Mouse (Mus musculus) retina, adult 2 months (tissue): Measurements from ENCODE around the gene Nod1.
"Not testable (repeated sequence)": the region's sequence is repeated elsewhere in the genome, so short reads cannot be mapped to it uniquely, and the experiment has no call there.

Experiments
- DNase-seq: peaks from one replicate; pipeline ENCODE4 v3.0.0-alpha.2; 2012; ENCODE audit warnings: low read depth, low spot score

Nod1 gene

DNA sequence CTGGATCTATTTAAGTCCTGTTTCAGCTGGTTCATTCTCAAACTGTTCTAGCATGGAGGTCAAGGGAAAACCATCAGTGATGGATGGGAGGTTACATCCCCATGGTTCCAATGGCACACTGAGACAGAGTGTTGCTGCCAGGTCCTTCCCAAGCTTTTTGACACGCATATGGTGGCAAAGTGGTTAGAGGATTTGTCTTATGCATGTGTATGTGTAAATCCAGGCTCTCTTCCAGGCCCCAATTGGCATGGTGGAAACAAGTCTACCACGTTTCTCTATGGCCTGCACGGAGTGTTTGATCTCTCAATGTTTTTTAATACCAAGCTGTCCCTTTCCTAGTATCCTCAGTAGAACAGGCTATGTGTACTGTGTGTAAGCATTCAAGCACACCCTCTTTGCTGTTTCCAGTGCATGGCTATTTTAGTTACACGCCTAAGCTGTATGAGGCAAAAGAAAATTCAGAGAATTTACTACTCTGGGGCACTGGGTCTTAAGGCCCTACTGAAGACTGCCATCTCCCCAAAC lies 11.2 kb upstream of the Nod1 start:
- DNase-seq = no peak

GRCm38 (mm10) chr6:54979426-54979825 lies 7.0 kb upstream of the Nod1 start:
- no peak for DNase-seq

DNA sequence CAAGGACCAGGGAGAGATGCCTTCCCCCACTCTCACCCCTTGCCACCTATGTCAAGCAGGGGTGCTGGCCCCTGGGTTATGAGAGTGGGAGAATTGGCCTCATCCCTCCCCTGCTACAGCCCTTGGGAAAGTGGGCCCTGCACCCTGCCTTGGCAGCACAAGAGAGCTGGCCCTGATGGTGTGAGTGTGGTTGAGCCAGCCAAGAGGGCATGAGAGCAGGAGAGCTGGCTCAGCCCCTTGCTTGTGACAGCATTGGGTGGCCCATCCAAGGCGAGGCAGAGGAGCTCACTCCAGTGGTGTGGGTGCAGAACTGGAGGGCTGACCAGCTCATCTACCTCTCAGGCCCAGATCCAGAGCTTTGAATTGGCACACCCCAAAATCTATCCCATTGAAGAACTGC lies 3.2 kb upstream of the Nod1 start:
- DNase-seq = no peak

- no peak for DNase-seq
These were observed 2.1 kb upstream of the Nod1 start for GRCm38 (mm10) chr6:54974501-54974900.

DNA sequence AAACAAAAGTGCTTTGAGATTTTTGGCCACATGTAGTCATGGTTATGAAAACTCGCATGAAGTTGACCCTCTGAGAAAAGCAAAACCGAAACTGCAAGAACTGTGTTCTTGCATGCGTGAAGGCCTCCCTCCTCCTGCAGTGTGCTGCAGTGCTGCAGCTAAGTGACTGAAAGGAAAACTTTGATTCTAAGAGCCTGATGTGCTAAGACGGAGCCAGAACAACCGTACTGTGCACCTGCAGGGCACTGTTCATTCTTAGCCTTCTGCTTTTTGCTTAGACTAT lies 458 bp upstream of the Nod1 start:
- no peak for DNase-seq

DNA sequence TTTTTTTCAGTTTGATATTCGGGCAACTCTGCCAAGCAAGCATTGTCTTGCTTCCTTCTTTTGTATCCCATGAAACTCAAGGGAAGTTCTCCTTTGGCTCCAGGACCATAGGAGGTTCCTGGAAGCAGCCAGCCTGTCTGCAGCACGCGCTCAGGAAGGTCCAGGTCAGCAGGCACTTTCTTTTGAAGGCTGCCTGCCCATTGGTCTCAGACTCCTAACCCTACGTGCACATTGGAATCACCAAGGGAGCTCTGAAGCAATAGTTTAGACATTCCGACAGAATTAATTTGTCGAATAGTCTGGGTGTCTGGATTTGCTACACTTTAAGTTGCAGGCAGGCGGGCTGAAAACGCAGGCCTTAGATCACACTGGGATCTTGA lies 691 bp downstream of the Nod1 start:
- DNase-seq = no peak

DNA sequence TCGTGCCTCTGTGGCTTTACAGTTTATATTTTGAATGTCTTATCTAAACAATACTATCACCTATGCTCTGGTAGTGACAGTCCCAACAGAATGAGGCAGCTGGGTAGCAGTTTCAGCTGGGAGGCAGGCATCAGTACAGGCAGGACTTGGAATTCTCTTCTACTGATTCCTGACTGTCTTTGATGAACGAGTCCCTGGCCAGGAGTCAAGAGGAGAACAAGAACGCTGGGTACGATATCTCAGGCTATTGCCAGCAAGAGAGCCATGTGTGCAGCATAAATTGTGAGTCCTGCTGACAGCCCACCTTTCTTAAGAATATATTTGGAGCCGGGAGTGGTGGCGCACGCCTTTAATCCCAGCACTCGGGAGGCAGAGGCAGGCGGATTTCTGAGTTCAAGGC lies 1.9 kb downstream of the Nod1 start:
- no peak for DNase-seq

DNA sequence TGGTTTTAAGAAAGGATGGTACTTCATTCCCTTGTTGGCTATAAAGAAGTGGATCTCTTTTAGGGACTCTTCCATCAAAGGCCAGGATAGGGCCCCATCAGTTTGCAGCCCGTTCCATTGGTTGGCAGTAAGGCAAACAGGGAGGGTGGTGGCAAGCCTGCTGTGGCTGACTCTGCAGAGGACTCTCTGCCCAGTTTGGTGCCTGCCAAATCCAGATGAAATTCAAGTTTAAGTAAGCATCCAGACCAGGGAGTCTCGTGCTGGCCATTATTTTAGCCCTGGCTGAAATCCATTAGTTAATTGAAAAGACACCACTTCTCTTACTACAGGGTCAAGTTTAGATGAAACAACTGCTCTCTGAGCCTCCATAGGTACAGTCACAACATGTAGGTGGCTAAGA lies 2.6 kb downstream of the Nod1 start:
- no peak for DNase-seq

DNA sequence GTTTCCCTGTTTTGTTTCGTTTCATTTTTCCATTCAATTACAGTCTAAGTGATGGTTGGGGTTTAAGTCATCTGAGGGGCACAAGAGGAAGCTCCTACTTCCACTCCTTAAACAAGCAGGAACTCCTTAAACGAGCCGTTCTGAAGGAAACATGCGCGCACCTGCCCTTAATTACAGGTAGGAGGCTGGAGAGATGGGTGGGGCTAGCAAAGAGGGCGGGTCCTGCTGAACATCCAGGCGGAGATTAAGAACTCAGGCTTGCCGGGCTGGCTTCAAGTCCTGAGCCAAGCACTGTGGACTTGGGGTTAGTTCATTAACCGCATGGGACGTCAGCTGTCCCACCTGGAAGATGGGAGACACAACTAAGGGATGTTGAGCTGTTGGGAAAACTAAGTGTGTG lies 4.8 kb downstream of the Nod1 start:
- DNase-seq = no peak

DNA sequence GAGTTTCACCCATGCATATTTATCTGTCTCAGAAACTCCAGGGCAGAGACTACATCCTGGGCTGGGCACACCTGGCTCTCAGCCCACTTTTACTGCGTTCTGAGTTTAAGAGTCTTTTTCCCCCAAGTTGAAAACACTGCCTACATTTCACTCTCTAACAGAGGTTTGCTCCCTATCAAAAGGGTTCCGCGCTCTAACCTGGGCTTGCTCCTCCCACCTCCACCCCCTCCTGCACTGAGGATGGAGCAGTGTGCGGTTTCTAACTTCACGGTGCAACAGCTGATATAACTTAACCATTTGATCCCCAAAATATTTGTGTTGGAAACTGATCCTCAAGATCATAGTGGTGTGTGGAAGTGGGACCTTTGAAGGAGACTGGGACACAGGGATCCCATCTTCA lies 7.2 kb downstream of the Nod1 start:
- no peak for DNase-seq

- DNase-seq = no peak
These were observed 7.7 kb downstream of the Nod1 start for GRCm38 (mm10) chr6:54964755-54965154.

- no peak for DNase-seq
These were observed 8.8 kb downstream of the Nod1 start for GRCm38 (mm10) chr6:54963599-54963998.

GRCm38 (mm10) chr6:54957655-54958054 lies 14.8 kb downstream of the Nod1 start:
- DNase-seq = no peak

DNA sequence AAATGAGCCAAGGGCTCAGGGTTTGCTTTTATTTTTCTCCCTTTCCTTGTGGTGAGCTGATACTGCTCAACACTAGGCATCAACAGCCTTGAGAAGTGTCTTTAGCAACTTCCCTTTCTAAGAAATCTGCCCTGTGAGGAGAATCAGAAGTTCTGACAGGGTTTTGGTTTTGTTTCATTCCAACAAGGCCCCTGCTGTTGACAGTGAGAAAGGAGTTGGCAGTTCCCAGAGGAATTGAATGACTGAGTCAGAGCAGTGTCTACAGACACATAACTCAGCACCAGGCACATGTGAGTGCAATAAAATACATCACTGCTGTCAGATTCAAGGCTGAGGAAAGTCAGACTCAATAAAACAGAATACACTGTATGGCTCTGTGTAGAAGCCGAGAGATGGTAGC lies 16.0 kb downstream of the Nod1 start:
- no peak for DNase-seq

DNA sequence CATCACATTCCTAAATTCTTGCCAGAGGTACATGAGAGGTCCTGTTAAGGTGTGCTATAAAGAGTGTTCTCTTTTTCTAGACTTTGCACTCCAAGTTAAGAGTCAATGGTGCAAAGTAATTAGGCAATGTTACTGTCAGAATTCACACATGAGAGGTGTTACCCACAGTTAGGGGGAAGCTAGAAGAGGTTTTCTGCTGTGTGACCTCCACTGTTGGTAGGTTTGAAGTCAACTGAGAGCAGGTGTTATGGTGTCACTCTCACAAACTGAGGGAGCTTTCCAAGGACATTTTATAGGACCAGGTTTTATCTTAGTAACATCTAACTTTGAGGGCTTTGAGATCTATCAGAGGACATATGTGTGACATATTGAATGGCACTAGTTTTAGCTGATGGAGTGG lies 16.5 kb downstream of the Nod1 start:
- no peak for DNase-seq

DNA sequence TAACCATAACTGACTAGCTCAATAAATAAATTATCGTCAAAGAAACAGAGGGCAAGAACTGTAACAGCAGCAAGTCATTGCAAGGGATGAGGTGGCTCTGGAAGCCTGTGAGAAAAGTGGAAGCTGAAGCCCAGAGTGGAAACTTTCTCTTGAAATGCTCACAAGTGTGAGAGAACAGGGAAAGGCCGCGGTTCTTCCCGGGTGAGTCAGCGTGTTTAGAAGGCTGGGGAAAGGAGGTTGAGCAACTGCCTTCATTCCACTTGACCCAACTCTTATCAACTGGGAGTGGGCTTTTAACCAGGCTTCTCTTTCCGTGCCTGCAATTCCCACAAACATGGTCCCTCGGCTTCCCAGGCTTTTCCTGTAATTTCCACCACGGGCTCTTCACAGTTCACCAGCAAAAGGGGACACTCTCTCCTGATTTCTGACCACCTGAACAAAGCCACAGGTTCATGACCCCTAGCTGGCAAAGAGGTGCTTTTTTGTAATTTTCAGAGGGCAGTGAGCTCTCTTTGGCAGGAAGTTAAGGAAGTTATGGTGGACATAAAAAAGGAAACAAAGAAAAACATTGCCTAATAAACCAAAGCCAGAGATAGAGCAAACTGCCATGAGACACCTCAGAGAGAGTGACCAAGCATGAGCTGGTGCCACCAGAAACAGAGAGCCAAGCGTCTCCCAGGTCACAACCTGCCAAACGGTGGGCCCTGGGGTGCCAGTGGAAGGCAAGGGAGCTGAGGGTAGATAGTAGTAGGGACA lies 17.6 kb downstream of the Nod1 start:
- no peak for DNase-seq

DNA sequence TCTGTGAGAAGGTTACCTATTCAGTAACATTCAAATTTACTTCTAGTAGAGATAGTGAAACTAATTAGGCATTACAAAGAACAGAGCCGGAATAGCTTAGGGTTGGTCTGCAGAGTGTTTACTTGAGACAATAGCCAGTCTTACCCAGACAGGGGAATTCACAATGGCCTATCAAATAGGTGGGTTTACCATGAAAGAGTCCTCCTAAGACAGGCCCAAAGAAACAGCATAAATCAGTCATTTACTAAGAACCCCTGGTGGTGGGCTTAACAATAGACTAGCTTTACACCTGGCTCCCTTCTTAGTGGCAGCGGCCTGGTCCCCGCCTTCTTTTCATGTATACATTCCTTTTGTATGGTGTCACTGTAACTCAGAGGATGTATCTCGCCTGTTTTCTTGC lies 19.0 kb downstream of the Nod1 start:
- not testable (repeated sequence) for DNase-seq

DNA sequence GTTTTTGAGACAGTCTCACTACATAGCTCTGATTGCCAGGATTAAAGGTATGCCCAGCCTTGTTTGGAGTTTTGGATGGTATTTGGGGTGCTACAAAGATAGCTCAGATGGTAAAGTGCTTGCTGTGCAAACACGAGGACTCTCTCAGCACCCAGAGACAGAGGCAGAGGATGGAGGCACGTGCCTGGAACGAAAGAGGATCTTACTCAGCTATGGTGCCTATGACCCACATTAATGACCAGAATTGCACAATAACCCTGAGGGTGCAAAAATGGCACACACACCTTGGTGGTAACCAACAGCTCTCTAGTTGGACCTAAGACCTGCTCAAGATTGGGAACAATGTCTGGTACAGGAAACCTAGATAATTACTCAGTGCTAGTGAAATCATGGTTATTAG lies 19.9 kb downstream of the Nod1 start:
- DNase-seq = no peak

- DNase-seq = no peak
These were observed 23.7 kb downstream of the Nod1 start for GRCm38 (mm10) chr6:54948682-54949081.

GRCm38 (mm10) chr6:54946241-54946953 lies 26.0 kb downstream of the Nod1 start:
- DNase-seq = no peak

GRCm38 (mm10) chr6:54944551-54944950 lies 27.9 kb downstream of the Nod1 start:
- DNase-seq = no peak

GRCm38 (mm10) chr6:54943753-54944152 lies 28.7 kb downstream of the Nod1 start:
- DNase-seq = no peak

DNA sequence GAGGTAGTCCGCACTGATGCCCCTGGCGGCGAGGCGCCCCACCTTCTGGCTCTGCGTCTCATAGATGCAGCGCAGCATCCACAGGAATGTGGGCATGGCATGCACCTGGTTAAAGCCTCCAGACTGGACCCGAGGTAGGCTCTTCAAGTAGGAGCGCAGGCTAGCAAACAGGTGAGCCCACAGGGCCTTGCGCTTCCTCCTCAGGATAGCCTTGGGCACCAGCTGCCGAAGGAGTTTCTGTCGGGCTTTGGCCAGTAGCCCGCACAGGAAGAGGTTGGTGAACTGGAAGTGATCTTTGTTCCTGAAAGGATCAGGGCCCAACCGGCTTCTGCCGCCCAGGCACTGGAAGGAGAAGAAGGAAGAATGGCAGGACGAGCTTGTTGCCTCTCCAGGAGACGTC lies 29.1 kb downstream of the Nod1 start:
- no peak for DNase-seq
